Mouse (Mus musculus): ENCODE measurements around the gene Mark4. TPM values are rescaled to one million over a fixed set of nuclear protein-coding genes. Genes with fewer than 3 reads are reported as not detected.
A peak's percentile ranks its signal among the peaks of the same experiment; 100 is the strongest.

Mark4 gene
- polyA plus RNA-seq, 1 experiment from 2014 or later, result 5.2 TPM

GRCm38 (mm10) chr7:19501658-19502057 lies 43.0 kb upstream of the Mark4 start:
- no peak overlapping the region for H3K27ac ChIP-seq (replicated peaks)
- H3K4me2 ChIP-seq (replicated peaks; ENCODE audit: low read depth), result no peak overlapping the region
- DNase-seq (ENCODE audit: low spot score) (no peak), ATAC-seq (ENCODE audit: low FRiP score, low TSS enrichment) (peak; percentile 21; the same call in 1 of the 2 replicates)
- H3K9ac ChIP-seq (ENCODE audit: low read length), result no peak overlapping the region
- 73% methylated on average over 4 of the region's 4 CpGs for WGBS
- H3K36me3 ChIP-seq (ENCODE audit: control insufficient read depth, insufficient read depth, low read length), result no peaks in the 10 kb centered on the region
- H3K4me1 ChIP-seq (replicated peaks; ENCODE audit: control insufficient read depth, insufficient read depth), result no peaks in the 10 kb centered on the region
- no peaks in the 10 kb centered on the region for H3K27me3 ChIP-seq (ENCODE audit: control insufficient read depth, insufficient read depth, low read length)
- TF ChIP-seq EP300 (optimal IDR thresholded peaks at IDR 0.05) (no peak), CTCF (IDR thresholded peaks at IDR 0.05; ENCODE audit: low read depth) (no peak)
- H3K9me3 ChIP-seq (ENCODE audit: control insufficient read depth, low read length), result no peaks in the 10 kb centered on the region
- no peak overlapping the region for H3K4me3 ChIP-seq (ENCODE audit: low read depth, low read length)

- H3K4me1 ChIP-seq (replicated peaks; ENCODE audit: control insufficient read depth, insufficient read depth), result no peaks in the 10 kb centered on the region
- no peak for TF ChIP-seq CTCF (IDR thresholded peaks at IDR 0.05; ENCODE audit: low read depth)
- TF ChIP-seq EP300 (optimal IDR thresholded peaks at IDR 0.05), result no peak
- DNase-seq (ENCODE audit: low spot score) (no peak), ATAC-seq (ENCODE audit: low FRiP score, low TSS enrichment) (no peak)
- H3K36me3 ChIP-seq (ENCODE audit: control insufficient read depth, insufficient read depth, low read length), result no peaks in the 10 kb centered on the region
- H3K27ac ChIP-seq (replicated peaks), result no peak overlapping the region
- no peak overlapping the region for H3K4me3 ChIP-seq (ENCODE audit: low read depth, low read length)
- H3K27me3 ChIP-seq (ENCODE audit: control insufficient read depth, insufficient read depth, low read length), result no peaks in the 10 kb centered on the region
- H3K4me2 ChIP-seq (replicated peaks; ENCODE audit: low read depth), result no peak overlapping the region
- WGBS, result 65% methylated on average over 12 of the region's 12 CpGs
- no peaks in the 10 kb centered on the region for H3K9me3 ChIP-seq (ENCODE audit: control insufficient read depth, low read length)
- no peak overlapping the region for H3K9ac ChIP-seq (ENCODE audit: low read length)
Observed at GRCm38 (mm10) chr7:19500420-19501363, 42.1 kb upstream of the Mark4 start.

GRCm38 (mm10) chr7:19498326-19498725 lies 39.7 kb upstream of the Mark4 start:
- H3K9me3 ChIP-seq (ENCODE audit: control insufficient read depth, low read length), result no peaks in the 10 kb centered on the region
- H3K4me2 ChIP-seq (replicated peaks; ENCODE audit: low read depth), result no peak overlapping the region
- H3K9ac ChIP-seq (ENCODE audit: low read length), result no peak overlapping the region
- DNase-seq (ENCODE audit: low spot score) (no peak), ATAC-seq (ENCODE audit: low FRiP score, low TSS enrichment) (no peak)
- TF ChIP-seq CTCF (IDR thresholded peaks at IDR 0.05; ENCODE audit: low read depth), result no peak
- TF ChIP-seq EP300 (optimal IDR thresholded peaks at IDR 0.05), result no peak
- no peak overlapping the region for H3K27ac ChIP-seq (replicated peaks)
- no peaks in the 10 kb centered on the region for H3K4me1 ChIP-seq (replicated peaks; ENCODE audit: control insufficient read depth, insufficient read depth)
- 51% methylated on average over 4 of the region's 4 CpGs for WGBS
- H3K27me3 ChIP-seq (ENCODE audit: control insufficient read depth, insufficient read depth, low read length), result no peaks in the 10 kb centered on the region
- H3K36me3 ChIP-seq (ENCODE audit: control insufficient read depth, insufficient read depth, low read length), result no peaks in the 10 kb centered on the region
- no peak overlapping the region for H3K4me3 ChIP-seq (ENCODE audit: low read depth, low read length)

- 0 out of 2 replicates have a peak, but pooled peaks cover 4% of the 10 kb centered on the region for H3K27me3 ChIP-seq (ENCODE audit: control insufficient read depth, insufficient read depth, low read length)
- 68% methylated on average over 5 of the region's 5 CpGs for WGBS
- no peak for ATAC-seq (ENCODE audit: low FRiP score, low TSS enrichment)
Observed at GRCm38 (mm10) chr7:19496214-19496555, 37.6 kb upstream of the Mark4 start.

GRCm38 (mm10) chr7:19495521-19496213 lies 37.0 kb upstream of the Mark4 start:
- Histone ChIP-seq H3K4me3 (ENCODE audit: low read depth, low read length) (no peak overlapping the region), H3K4me1 (replicated peaks; ENCODE audit: control insufficient read depth, insufficient read depth) (no peaks in the 10 kb centered on the region), H3K27ac (replicated peaks) (no peak overlapping the region), H3K9me3 (ENCODE audit: control insufficient read depth, low read length) (no peaks in the 10 kb centered on the region), H3K36me3 (ENCODE audit: control insufficient read depth, insufficient read depth, low read length) (no peaks in the 10 kb centered on the region), H3K4me2 (replicated peaks; ENCODE audit: low read depth) (no peak overlapping the region), H3K9ac (ENCODE audit: low read length) (no peak overlapping the region), H3K27me3 (ENCODE audit: control insufficient read depth, insufficient read depth, low read length) (0 out of 2 replicates have a peak, but pooled peaks cover 8% of the 10 kb centered on the region)
- DNase-seq (ENCODE audit: low spot score) (no peak), ATAC-seq (ENCODE audit: low FRiP score, low TSS enrichment) (no peak)
- TF ChIP-seq CTCF (IDR thresholded peaks at IDR 0.05; ENCODE audit: low read depth) (no peak), EP300 (optimal IDR thresholded peaks at IDR 0.05) (no peak)
- WGBS, result 46% methylated on average over 20 of the region's 20 CpGs

More at GRCm38 (mm10) chr7:19496214-19496555, 37.6 kb upstream of the Mark4 start:
- H3K27ac ChIP-seq (replicated peaks), result no peak overlapping the region
- no peaks in the 10 kb centered on the region for H3K9me3 ChIP-seq (ENCODE audit: control insufficient read depth, low read length)
- DNase-seq (ENCODE audit: low spot score), result no peak
- no peak overlapping the region for H3K9ac ChIP-seq (ENCODE audit: low read length)
- TF ChIP-seq CTCF (IDR thresholded peaks at IDR 0.05; ENCODE audit: low read depth), result no peak
- TF ChIP-seq EP300 (optimal IDR thresholded peaks at IDR 0.05), result no peak
- no peaks in the 10 kb centered on the region for H3K36me3 ChIP-seq (ENCODE audit: control insufficient read depth, insufficient read depth, low read length)
- no peak overlapping the region for H3K4me3 ChIP-seq (ENCODE audit: low read depth, low read length)
- no peak overlapping the region for H3K4me2 ChIP-seq (replicated peaks; ENCODE audit: low read depth)
- H3K4me1 ChIP-seq (replicated peaks; ENCODE audit: control insufficient read depth, insufficient read depth), result no peaks in the 10 kb centered on the region

All from stomach, postnatal 0 days (tissue).